Mouse (Mus musculus): Measurements from ENCODE around the gene Dohh. TPM values are rescaled to one million over a fixed set of nuclear protein-coding genes. Genes with fewer than 3 reads are reported as not detected.

Gene Dohh
- polyA plus RNA-seq, 1 experiment: 113 TPM

DNA sequence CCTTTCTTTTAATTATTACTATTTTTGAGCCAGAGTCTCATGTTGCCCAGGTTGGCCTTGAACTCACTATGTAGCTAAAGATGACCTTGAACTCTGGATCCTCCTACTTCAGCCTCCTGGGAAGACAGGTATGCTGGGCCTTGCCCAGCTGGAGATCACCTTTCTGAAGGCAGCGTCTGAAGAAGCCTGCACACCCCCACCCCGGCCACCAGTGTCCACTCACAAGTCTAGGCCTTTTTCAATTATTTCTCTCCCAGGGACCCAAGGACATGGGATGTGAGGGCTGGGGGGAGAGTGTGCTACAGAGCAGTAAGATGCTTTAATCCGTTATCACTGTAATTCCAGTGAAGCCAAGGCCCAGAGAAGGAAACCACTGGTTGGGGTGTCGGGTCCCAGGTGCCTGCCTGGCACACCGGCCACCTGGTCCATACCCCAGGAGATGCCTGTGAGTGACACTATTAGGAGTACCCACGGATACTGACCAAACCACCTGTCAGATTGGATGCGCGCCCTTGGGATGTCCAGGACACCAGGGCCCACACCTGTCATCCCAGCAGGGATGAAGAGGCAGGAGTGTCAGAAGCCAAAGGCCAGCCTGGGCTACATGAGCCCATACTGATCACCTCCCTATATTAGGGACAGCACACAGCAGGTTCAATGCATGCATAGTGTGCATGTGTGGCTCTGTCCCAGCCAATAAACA is 43.7 kb downstream of the Dohh start:
- no peak overlapping the region for H3K4me3 ChIP-seq (ENCODE audit: low read depth, low read length)
- H3K36me3 ChIP-seq (ENCODE audit: control insufficient read depth, insufficient read depth, low read length): no peaks in the 10 kb centered on the region
- WGBS: 89% methylated on average over 8 of the region's 8 CpGs
- H3K27me3 ChIP-seq (ENCODE audit: control insufficient read depth, insufficient read depth, low read length): no peaks in the 10 kb centered on the region
- H3K27ac ChIP-seq (ENCODE audit: insufficient read depth, low read depth, low read length): no peak overlapping the region
- H3K4me1 ChIP-seq (ENCODE audit: control insufficient read depth, insufficient read depth, insufficient read length, low read length): peaks cover 22% of the 10 kb centered on the region
- TF ChIP-seq POLR2A (IDR thresholded peaks at IDR 0.05; ENCODE audit: low read depth, low read length) (no peak), CTCF (IDR thresholded peaks at IDR 0.05; ENCODE audit: extremely low read depth, insufficient read length, insufficient replicate concordance, low read depth, low read length) (no peak)

- Histone ChIP-seq H3K4me1 (ENCODE audit: control insufficient read depth, insufficient read depth, insufficient read length, low read length) (peaks cover 27% of the 10 kb centered on the region), H3K4me3 (ENCODE audit: low read depth, low read length) (no peak overlapping the region), H3K36me3 (ENCODE audit: control insufficient read depth, insufficient read depth, low read length) (no peaks in the 10 kb centered on the region), H3K27ac (ENCODE audit: insufficient read depth, low read depth, low read length) (no peak overlapping the region), H3K27me3 (ENCODE audit: control insufficient read depth, insufficient read depth, low read length) (no peaks in the 10 kb centered on the region)
- TF ChIP-seq POLR2A (IDR thresholded peaks at IDR 0.05; ENCODE audit: low read depth, low read length) (no peak), CTCF (IDR thresholded peaks at IDR 0.05; ENCODE audit: extremely low read depth, insufficient read length, insufficient replicate concordance, low read depth, low read length) (no peak)
- WGBS: 88% methylated on average over 7 of the region's 7 CpGs
Observed at GRCm38 (mm10) chr10:81428507-81428870, 44.3 kb downstream of the Dohh start.

- H3K27ac ChIP-seq (ENCODE audit: insufficient read depth, low read depth, low read length): peak overlapping the region; percentile 76
Observed at GRCm38 (mm10) chr10:81429092-81429491, 44.9 kb downstream of the Dohh start.

DNA sequence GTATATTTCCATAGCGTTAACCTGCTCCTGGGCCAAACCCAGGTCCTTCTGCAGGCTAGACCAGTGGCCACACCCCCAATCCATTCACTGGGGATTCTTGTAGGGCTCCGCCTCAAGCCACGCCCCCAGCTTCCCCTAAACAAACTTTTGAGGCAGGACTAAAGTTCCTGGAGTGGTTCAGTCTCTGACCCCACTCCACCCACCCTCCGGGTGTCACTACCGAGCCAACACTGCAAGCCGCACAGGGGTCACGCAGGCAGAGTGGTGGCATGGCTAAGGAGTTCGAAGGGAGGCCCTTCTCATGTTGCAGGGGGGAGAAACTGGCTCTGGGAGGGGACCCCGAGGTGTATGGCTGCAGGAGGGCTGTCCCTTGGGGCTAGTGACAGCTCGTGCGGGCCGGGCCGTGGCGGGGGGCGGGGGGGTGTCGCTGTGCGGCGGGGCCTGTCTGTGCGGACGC is 45.4 kb downstream of the Dohh start:
- TF ChIP-seq POLR2A (IDR thresholded peaks at IDR 0.05; ENCODE audit: low read depth, low read length) (peak; percentile 51; the same call in 1 of the 2 replicates), CTCF (IDR thresholded peaks at IDR 0.05; ENCODE audit: extremely low read depth, insufficient read length, insufficient replicate concordance, low read depth, low read length) (no peak)
- Histone ChIP-seq H3K4me1 (ENCODE audit: control insufficient read depth, insufficient read depth, insufficient read length, low read length) (peaks cover 37% of the 10 kb centered on the region), H3K4me3 (ENCODE audit: low read depth, low read length) (peak overlapping the region; percentile 82), H3K27me3 (ENCODE audit: control insufficient read depth, insufficient read depth, low read length) (no peaks in the 10 kb centered on the region), H3K27ac (ENCODE audit: insufficient read depth, low read depth, low read length) (peak overlapping the region; percentile 76), H3K36me3 (ENCODE audit: control insufficient read depth, insufficient read depth, low read length) (no peaks in the 10 kb centered on the region)
- under 1% methylated on average over 20 of the region's 20 CpGs for WGBS

More at GRCm38 (mm10) chr10:81429092-81429491, 44.9 kb downstream of the Dohh start:
- no peaks in the 10 kb centered on the region for H3K27me3 ChIP-seq (ENCODE audit: control insufficient read depth, insufficient read depth, low read length)
- no peaks in the 10 kb centered on the region for H3K36me3 ChIP-seq (ENCODE audit: control insufficient read depth, insufficient read depth, low read length)
- H3K4me1 ChIP-seq (ENCODE audit: control insufficient read depth, insufficient read depth, insufficient read length, low read length): peaks cover 33% of the 10 kb centered on the region
- TF ChIP-seq POLR2A (IDR thresholded peaks at IDR 0.05; ENCODE audit: low read depth, low read length) (no peak), CTCF (IDR thresholded peaks at IDR 0.05; ENCODE audit: extremely low read depth, insufficient read length, insufficient replicate concordance, low read depth, low read length) (no peak)
- no peak overlapping the region for H3K4me3 ChIP-seq (ENCODE audit: low read depth, low read length)
- 41% methylated on average over 2 of the region's 2 CpGs for WGBS

DNA sequence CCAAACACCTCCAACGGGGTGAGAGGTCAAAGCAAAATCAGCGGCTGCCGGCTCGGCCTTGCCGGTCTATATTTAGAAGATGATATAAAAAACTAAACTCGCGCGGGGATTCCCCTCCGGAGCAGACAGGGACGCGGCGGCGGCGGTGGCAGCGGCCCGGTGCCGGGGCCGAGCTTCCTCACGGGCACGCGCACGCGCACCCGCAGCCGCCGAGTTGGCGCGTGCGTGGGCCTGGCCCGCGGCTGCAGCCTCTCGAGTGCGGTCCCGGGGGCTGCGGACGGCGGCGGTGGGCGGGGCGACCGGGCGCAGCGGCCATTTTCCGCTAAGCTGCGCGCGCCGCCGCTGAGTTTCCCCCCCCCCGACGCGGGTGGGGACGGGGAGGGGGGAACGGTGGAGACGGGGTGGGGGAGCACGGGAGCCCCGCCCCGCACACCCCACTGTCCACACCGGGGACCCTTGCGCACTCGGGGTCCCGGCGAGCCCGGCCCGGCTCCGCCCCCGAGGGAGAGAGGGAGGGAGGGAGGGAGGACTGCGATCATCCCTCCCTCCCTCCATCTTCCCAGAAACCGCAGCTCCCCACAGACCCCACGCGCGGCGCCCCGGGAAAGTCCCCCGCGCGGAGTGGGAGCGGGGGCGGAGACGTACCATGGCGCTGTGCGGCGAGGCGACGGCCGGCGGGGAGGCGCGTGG is 46.1 kb downstream of the Dohh start:
- no peak for TF ChIP-seq CTCF (IDR thresholded peaks at IDR 0.05; ENCODE audit: extremely low read depth, insufficient read length, insufficient replicate concordance, low read depth, low read length)
- no peak for TF ChIP-seq POLR2A (IDR thresholded peaks at IDR 0.05; ENCODE audit: low read depth, low read length)
- Histone ChIP-seq H3K36me3 (ENCODE audit: control insufficient read depth, insufficient read depth, low read length) (no peaks in the 10 kb centered on the region), H3K4me3 (ENCODE audit: low read depth, low read length) (peak overlapping the region; percentile 82), H3K27me3 (ENCODE audit: control insufficient read depth, insufficient read depth, low read length) (no peaks in the 10 kb centered on the region), H3K4me1 (ENCODE audit: control insufficient read depth, insufficient read depth, insufficient read length, low read length) (peaks cover 39% of the 10 kb centered on the region), H3K27ac (ENCODE audit: insufficient read depth, low read depth, low read length) (peak overlapping the region; percentile 76)
- 3% methylated on average over 59 of the region's 89 CpGs for WGBS

DNA sequence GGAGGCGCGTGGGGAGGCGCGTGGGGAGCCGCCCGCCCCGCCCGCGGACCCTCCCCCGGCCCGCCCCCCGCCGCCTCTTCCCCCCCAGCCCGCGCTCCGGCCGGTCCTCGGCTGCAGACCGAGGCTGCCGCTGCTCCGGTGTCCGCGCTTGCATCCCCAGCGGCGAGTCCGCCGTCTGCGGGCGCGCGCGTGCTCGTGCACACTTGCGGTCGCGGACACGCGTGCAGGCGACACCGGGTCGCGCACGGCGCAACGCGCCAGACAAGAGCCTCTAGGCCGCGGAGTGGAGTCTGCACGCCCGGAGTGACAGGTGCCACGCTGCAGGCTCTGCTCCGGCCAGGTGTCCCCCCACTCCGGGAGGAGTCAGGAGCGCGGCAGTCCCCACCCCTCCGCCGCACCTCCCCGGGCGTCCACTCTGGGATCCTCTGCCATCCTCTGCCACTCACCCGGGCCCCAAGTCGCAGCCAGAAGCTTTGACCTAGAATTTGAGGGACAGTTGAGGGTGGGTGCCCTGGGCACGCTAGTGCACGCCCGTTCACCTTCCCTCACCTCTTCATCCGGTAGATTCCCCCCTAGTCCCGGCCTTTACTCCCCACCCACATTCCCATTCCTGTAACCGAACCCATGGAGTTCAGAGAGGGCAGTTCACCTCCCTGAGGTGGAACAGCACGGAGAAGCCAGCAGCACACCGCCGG is 46.8 kb downstream of the Dohh start:
- Histone ChIP-seq H3K4me1 (ENCODE audit: control insufficient read depth, insufficient read depth, insufficient read length, low read length) (peaks cover 39% of the 10 kb centered on the region), H3K4me3 (ENCODE audit: low read depth, low read length) (peak overlapping the region; percentile 82), H3K36me3 (ENCODE audit: control insufficient read depth, insufficient read depth, low read length) (no peaks in the 10 kb centered on the region), H3K27ac (ENCODE audit: insufficient read depth, low read depth, low read length) (0 out of 2 replicates have a peak overlapping the region, but pooled peaks have one; percentile 33), H3K27me3 (ENCODE audit: control insufficient read depth, insufficient read depth, low read length) (no peaks in the 10 kb centered on the region)
- TF ChIP-seq POLR2A (IDR thresholded peaks at IDR 0.05; ENCODE audit: low read depth, low read length) (peak; percentile 10; the same call in 1 of the 2 replicates), CTCF (IDR thresholded peaks at IDR 0.05; ENCODE audit: extremely low read depth, insufficient read length, insufficient replicate concordance, low read depth, low read length) (no peak)
- WGBS: 2% methylated on average over 53 of the region's 70 CpGs

Data from small intestine, adult 2 months (tissue).